Mouse (Mus musculus) liver, embryonic 14.5 days (tissue): ENCODE measurements around the gene Gm5136. TPM values are rescaled to one million over a fixed set of nuclear protein-coding genes. Genes with fewer than 3 reads are reported as not detected.
A peak's percentile ranks its signal among the peaks of the same experiment; 100 is the strongest.

Experiments used
- ATAC-seq: fragments of 200-750 bp; cut with Nextera tagmentation; 2 replicates; pipeline ENCODE4 v1.8.0; 2017; ENCODE audit warnings: moderate number of reproducible peaks, mild to moderate bottlenecking, moderate library complexity; ENCODE audit not compliant: insufficient read depth
- DNase-seq, 3 experiments: peaks; one replicate each; pipeline ENCODE4 v3.0.0-alpha.2; 2012 to 2013; ENCODE audit warnings: low read depth in 3 of 3, low spot score in 3 of 3
- H3K27ac ChIP-seq: fragments of 300-500 bp; sonication (generic); 2 replicates; pipeline ENCODE4 v1.5.1; 2014; ENCODE audit warnings: moderate library complexity, mild to moderate bottlenecking, control low read depth, inconsistent platforms
- H3K27me3 ChIP-seq: fragments of 300-500 bp; sonication (generic); 2 replicates; pipeline ENCODE4 v1.6.1; 2014; ENCODE audit warnings: mild to moderate bottlenecking, low read length, moderate library complexity; ENCODE audit not compliant: control insufficient read depth, insufficient read depth
- H3K36me3 ChIP-seq: fragments of 300-500 bp; sonication (generic); replicated peaks from 2 replicates; pipeline ENCODE4 v1.6.1; 2014; ENCODE audit warnings: low read depth; ENCODE audit not compliant: control insufficient read depth, insufficient read depth
- H3K4me1 ChIP-seq, 2 experiments: fragments of 200-500 bp in 1 of 2; fragments of 300-500 bp in 1 of 2; sonication (generic) in 1 of 2; replicated peaks; 2 replicates each; pipeline ENCODE4 v1.6.1; 2012 to 2014; ENCODE audit warnings: antibody characterized with exemption in 1 of 2, inconsistent platforms in 1 of 2, low read length in 1 of 2; ENCODE audit not compliant: control insufficient read depth in 2 of 2, insufficient read depth in 2 of 2
- H3K4me2 ChIP-seq: fragments of 300-500 bp; sonication (generic); 2 replicates; pipeline ENCODE4 v1.6.1; 2014; ENCODE audit warnings: low read depth, mild to moderate bottlenecking, control low read depth, moderate library complexity
- H3K4me3 ChIP-seq, 2 experiments: fragments of 200-500 bp in 1 of 2; fragments of 300-500 bp in 1 of 2; sonication (generic) in 1 of 2; 2 replicates each; pipeline ENCODE4 v1.5.1; 2012 to 2014; ENCODE audit warnings: low read depth in 2 of 2, low read length in 2 of 2, mild to moderate bottlenecking in 2 of 2, control low read depth in 1 of 2, inconsistent platforms in 1 of 2, moderate library complexity in 1 of 2; ENCODE audit not compliant: insufficient read depth in 1 of 2
- H3K9ac ChIP-seq: fragments of 300-500 bp; sonication (generic); replicated peaks from 2 replicates; pipeline ENCODE4 v1.6.1; 2014; ENCODE audit warnings: mild to moderate bottlenecking, control low read depth, moderate library complexity
- H3K9me3 ChIP-seq: fragments of 300-500 bp; sonication (generic); 2 replicates; pipeline ENCODE4 v1.6.1; 2016; ENCODE audit warnings: low read length, mixed read lengths; ENCODE audit not compliant: control insufficient read depth
- CTCF ChIP-seq: IDR thresholded peaks from 2 replicates; pipeline ENCODE4 v1.5.1; 2016; ENCODE audit warnings: antibody characterized with exemption, low read depth, control low read depth
- EP300 ChIP-seq: IDR thresholded peaks from 2 replicates; pipeline ENCODE4 v1.6.1; 2016; ENCODE audit warnings: antibody characterized with exemption, low read depth
- WGBS: fragments of 180-500 bp; shearing (Covaris S2); extraction: QIAGEN DNeasy Blood & Tissue Kit; methylation state at CpG from one replicate; pipeline ENCODE4 v1.1.7; 2014; ENCODE audit not compliant: insufficient replicate concordance; 5-methylcytosine and 5-hydroxymethylcytosine counted together
- polyA plus RNA-seq, 2 experiments: library from polyadenylated mRNA; depleted of rRNA in 1 of 2; stranded (reverse) in 1 of 2; unstranded in 1 of 2; fragments of >200 nt; fragmentation: Nextera tagmentation in 1 of 2; extraction: Ambion mirVana in 1 of 2; gene quantifications; 2 replicates each; pipeline versions ENCODE4 v1.2.1 to v1.2.3; 2012 to 2014

Gm5136 gene
- polyA plus RNA-seq (2012; rRNA removed) (not detected in 2 replicates), polyA plus RNA-seq (2014; fragmentation: Nextera tagmentation; extraction: Ambion mirVana) (not detected in 2 replicates)

DNA sequence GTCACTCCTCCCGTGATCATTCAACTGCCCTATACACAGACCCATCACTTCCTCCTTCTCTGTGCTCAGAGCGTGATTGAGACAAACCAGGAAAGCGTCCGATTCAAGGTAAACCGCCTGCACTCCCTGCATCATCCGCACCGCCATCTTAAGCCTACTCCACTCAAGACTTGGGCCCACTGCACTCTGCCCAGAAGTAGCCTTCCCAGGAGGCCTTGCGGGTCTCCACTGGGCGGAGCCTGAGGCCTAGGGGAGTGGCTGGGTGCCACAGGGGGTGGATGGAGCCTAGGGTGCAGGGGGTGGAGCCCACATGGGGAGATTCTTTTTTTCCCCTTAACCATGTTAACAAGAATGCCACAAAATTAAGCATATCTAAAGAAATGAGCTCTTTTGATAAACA, at the start of gene Gm5136:
Gm5136 (minus strand) TSS at position 215 of the 400 bp plus-strand sequence.
- H3K27me3 ChIP-seq, result no peaks in the 10 kb centered on the region
- no peak within 1 kb of the TSS for H3K9ac ChIP-seq
- H3K27ac ChIP-seq, result no peak within 1 kb of the TSS
- WGBS, result 79% methylated on average over 9 of the region's 9 CpGs
- DNase-seq, result no peak
- no peaks in the 10 kb centered on the region for H3K36me3 ChIP-seq
- no peak within 1 kb of the TSS for H3K4me3 ChIP-seq
- no peaks in the 10 kb centered on the region for H3K4me1 ChIP-seq
- ATAC-seq, result no peak
- TF ChIP-seq CTCF, result no peak
- no peak for TF ChIP-seq EP300
- no peaks in the 10 kb centered on the region for H3K9me3 ChIP-seq
- no peak within 1 kb of the TSS for H3K4me2 ChIP-seq

- no peak overlapping the region for H3K4me3 ChIP-seq
- no peak for TF ChIP-seq CTCF
- no peak for TF ChIP-seq EP300
- 32% methylated on average over 2 of the region's 2 CpGs for WGBS
- ATAC-seq (no peak), DNase-seq (no peak)
- H3K4me1 ChIP-seq, result no peaks in the 10 kb centered on the region
- H3K4me2 ChIP-seq, result no peak overlapping the region
- no peaks in the 10 kb centered on the region for H3K9me3 ChIP-seq
- no peak overlapping the region for H3K9ac ChIP-seq
- no peak overlapping the region for H3K27ac ChIP-seq
- no peaks in the 10 kb centered on the region for H3K36me3 ChIP-seq
- H3K27me3 ChIP-seq, result no peaks in the 10 kb centered on the region
These were observed 43.8 kb upstream of the Gm5136 start for GRCm38 (mm10) chr10:108743759-108744158.

- Histone ChIP-seq H3K4me1 (no peaks in the 10 kb centered on the region), H3K9ac (no peak overlapping the region), H3K27me3 (no peaks in the 10 kb centered on the region), H3K9me3 (no peaks in the 10 kb centered on the region), H3K27ac (no peak overlapping the region), H3K4me3 (no peak overlapping the region), H3K36me3 (no peaks in the 10 kb centered on the region), H3K4me2 (no peak overlapping the region)
- ATAC-seq (no peak), DNase-seq (no peak)
- WGBS, result 34% methylated on average over 2 of the region's 2 CpGs
- TF ChIP-seq CTCF (peak; percentile 18; the same call in 1 of the 2 replicates), EP300 (no peak)
These were observed 34.0 kb upstream of the Gm5136 start for GRCm38 (mm10) chr10:108733982-108734381.

- 69% methylated on average over 8 of the region's 8 CpGs for WGBS
- H3K36me3 ChIP-seq, result no peaks in the 10 kb centered on the region
- TF ChIP-seq CTCF, result no peak
- no peak for TF ChIP-seq EP300
- no peaks in the 10 kb centered on the region for H3K4me1 ChIP-seq
- H3K27ac ChIP-seq, result no peak overlapping the region
- no peaks in the 10 kb centered on the region for H3K9me3 ChIP-seq
- no peaks in the 10 kb centered on the region for H3K27me3 ChIP-seq
- ATAC-seq (no peak), DNase-seq (no peak)
- no peak overlapping the region for H3K9ac ChIP-seq
- H3K4me2 ChIP-seq, result no peak overlapping the region
- no peak overlapping the region for H3K4me3 ChIP-seq
These were observed 29.0 kb upstream of the Gm5136 start for GRCm38 (mm10) chr10:108728961-108729360.

GRCm38 (mm10) chr10:108726391-108726790, 26.4 kb upstream of the Gm5136 start:
- WGBS, result 48% methylated on average over 4 of the region's 4 CpGs
- TF ChIP-seq EP300 (no peak), CTCF (no peak)
- Histone ChIP-seq H3K36me3 (no peaks in the 10 kb centered on the region), H3K9ac (no peak overlapping the region), H3K4me2 (no peak overlapping the region), H3K9me3 (no peaks in the 10 kb centered on the region), H3K4me1 (no peaks in the 10 kb centered on the region), H3K4me3 (no peak overlapping the region), H3K27me3 (no peaks in the 10 kb centered on the region), H3K27ac (no peak overlapping the region)
- ATAC-seq, result no peak
- no peak for DNase-seq
